Mouse (Mus musculus) spleen, adult 2 months (tissue): Measurements from ENCODE around the gene Gm43738. TPM values are rescaled to one million over a fixed set of nuclear protein-coding genes. Genes with fewer than 3 reads are reported as not detected.
"Not testable (repeated sequence)": the region's sequence is repeated elsewhere in the genome, so short reads cannot be mapped to it uniquely, and the experiment has no call there.

ENCODE experiments used
- DNase-seq, 2 experiments: peaks; one replicate each; pipeline versions ENCODE4 v3.0.0 to v3.0.0-alpha.2; 2012 to 2021; ENCODE audit warnings: low spot score in 2 of 2, low read depth in 1 of 2
- H3K27ac ChIP-seq: fragments of 200-500 bp; 2 replicates; pipeline ENCODE4 v1.5.1; 2012; ENCODE audit warnings: low read length, inconsistent platforms; ENCODE audit not compliant: insufficient read depth
- H3K27me3 ChIP-seq: fragments of 200-500 bp; 2 replicates; pipeline ENCODE4 v1.6.1; 2012; ENCODE audit warnings: mild to moderate bottlenecking, moderate library complexity, low read length, inconsistent platforms; ENCODE audit not compliant: control insufficient read depth, insufficient read depth
- H3K36me3 ChIP-seq: fragments of 200-500 bp; 2 replicates; pipeline ENCODE4 v1.6.1; 2012; ENCODE audit warnings: mild to moderate bottlenecking, low read length, inconsistent platforms; ENCODE audit not compliant: control insufficient read depth, insufficient read depth
- H3K4me1 ChIP-seq: fragments of 200-500 bp; 2 replicates; pipeline ENCODE4 v1.6.1; 2011; ENCODE audit warnings: inconsistent platforms; ENCODE audit not compliant: control insufficient read depth, insufficient read depth, insufficient read length
- H3K4me3 ChIP-seq: fragments of 200-500 bp; 2 replicates; pipeline ENCODE4 v1.5.1; 2011; ENCODE audit warnings: mild to moderate bottlenecking, inconsistent platforms; ENCODE audit not compliant: insufficient read depth, insufficient read length; ENCODE audit errors: extremely low read depth
- CTCF ChIP-seq: fragments of 200-500 bp; IDR thresholded peaks from 2 replicates; pipeline ENCODE4 v1.5.1; 2011; ENCODE audit warnings: mild to moderate bottlenecking, inconsistent platforms; ENCODE audit not compliant: insufficient read depth, insufficient read length, insufficient replicate concordance; ENCODE audit errors: extremely low read depth
- POLR2A ChIP-seq: fragments of 200-500 bp; IDR thresholded peaks from 2 replicates; pipeline ENCODE4 v1.6.1; 2011; ENCODE audit warnings: low read depth, low read length, inconsistent platforms
- WGBS: fragments of 180-500 bp; shearing (Covaris S2); methylation state at CpG from one replicate; pipeline ENCODE4 v1.1.7; 2018; 5-methylcytosine and 5-hydroxymethylcytosine counted together
- polyA plus RNA-seq: library from polyadenylated mRNA; depleted of rRNA; stranded (reverse); fragments of >200 nt; gene quantifications from 2 replicates; pipeline ENCODE4 v1.2.3, GENCODE M21; 2012

Gene Gm43738
- polyA plus RNA-seq, 1 experiment: not detected

DNA sequence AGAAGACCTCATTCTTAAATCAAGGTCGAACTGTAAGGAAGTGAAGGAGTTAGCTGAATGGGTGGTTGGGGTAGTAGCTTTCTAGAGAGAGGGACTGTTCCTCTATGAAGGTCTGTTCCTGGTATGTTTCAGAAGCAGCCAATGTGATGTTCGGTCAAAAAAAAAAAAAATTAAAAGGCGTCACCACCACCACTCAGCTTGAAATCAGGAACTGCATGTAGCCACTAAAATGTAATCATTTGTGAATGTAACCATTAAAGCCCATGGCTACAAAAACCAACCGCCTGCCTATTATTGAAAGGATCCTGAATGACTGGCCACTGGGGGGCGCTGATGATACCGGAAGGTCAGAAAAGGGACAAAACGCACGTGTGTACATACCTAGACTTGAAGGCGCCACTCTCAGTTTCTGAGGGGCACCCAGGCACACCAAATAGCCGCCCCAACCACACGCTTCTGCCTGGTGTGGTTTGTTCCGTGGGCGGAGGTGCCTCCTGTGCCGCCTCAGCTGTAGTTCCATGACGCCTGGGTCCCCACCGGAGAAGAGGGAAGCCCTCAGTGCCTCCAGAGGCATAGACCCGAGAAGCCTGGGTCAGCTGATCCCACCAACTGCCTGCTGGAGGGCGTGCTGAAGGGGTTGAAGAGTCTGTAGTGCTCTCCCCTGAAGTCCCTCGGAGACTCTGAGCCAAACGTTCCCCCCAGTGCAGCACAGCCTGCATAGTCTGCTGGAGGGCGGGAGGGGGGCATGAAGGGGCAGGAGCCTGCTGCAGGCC is 13.4 kb downstream of the Gm43738 start:
- Histone ChIP-seq H3K27me3 (peaks cover 6% of the 10 kb centered on the region), H3K27ac (0 out of 2 replicates have a peak overlapping the region, but pooled peaks have one; percentile 40), H3K4me3 (no peak overlapping the region), H3K36me3 (peaks cover 2% of the 10 kb centered on the region; the same call in 1 of the 2 replicates), H3K4me1 (peaks cover 31% of the 10 kb centered on the region)
- DNase-seq: peak; percentile 80 to 84
- WGBS: 10% methylated on average over 21 of the region's 21 CpGs
- no peak for TF ChIP-seq POLR2A
- peak; percentile 60; the same call in 1 of the 2 replicates for TF ChIP-seq CTCF

DNA sequence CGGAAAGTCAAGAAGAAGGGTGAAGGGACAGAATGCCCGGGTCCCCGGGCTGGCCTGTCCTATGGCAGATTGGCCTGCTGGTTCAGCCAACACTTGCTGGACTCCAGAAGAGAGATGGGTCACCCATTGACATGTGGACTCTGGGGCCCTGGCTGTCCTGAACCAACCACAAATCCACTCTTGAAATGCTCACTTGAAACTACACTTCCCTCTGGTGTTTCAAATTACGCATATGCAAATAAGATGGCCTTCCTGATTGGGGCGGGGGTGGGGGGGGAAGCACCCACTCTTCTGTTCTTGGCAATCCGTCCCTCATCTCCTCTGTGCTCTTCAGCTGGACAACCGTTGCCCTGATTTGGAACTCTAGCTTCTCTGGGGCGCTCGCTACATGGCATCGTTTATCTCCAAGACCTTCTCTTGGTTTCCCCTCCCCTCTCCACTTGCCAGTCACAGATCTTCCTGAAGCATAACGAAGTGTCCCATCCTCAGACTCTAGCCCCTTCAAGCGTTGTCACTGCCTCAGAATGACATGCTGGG is 16.2 kb downstream of the Gm43738 start:
- H3K27ac ChIP-seq: no peak overlapping the region
- 78% methylated on average over 12 of the region's 12 CpGs for WGBS
- no peak for DNase-seq
- no peak overlapping the region for H3K4me3 ChIP-seq
- H3K36me3 ChIP-seq: peaks cover 5% of the 10 kb centered on the region; the same call in 1 of the 2 replicates
- no peaks in the 10 kb centered on the region for H3K27me3 ChIP-seq
- peaks cover 28% of the 10 kb centered on the region; the same call in 1 of the 2 replicates for H3K4me1 ChIP-seq
- TF ChIP-seq CTCF (no peak), POLR2A (no peak)

- Histone ChIP-seq H3K27me3 (no peaks in the 10 kb centered on the region), H3K4me3 (no peak overlapping the region), H3K36me3 (peaks cover 9% of the 10 kb centered on the region; the same call in 1 of the 2 replicates), H3K4me1 (peaks cover 28% of the 10 kb centered on the region; the same call in 1 of the 2 replicates), H3K27ac (no peak overlapping the region)
- TF ChIP-seq POLR2A (no peak), CTCF (no peak)
- no peak for DNase-seq
- WGBS: 62% methylated on average over 2 of the region's 2 CpGs
Observed at GRCm38 (mm10) chr3:89084133-89084532, 16.8 kb downstream of the Gm43738 start.

- H3K27me3 ChIP-seq, DNase-seq: not testable (repeated sequence)
Observed at GRCm38 (mm10) chr3:89082287-89082686, 18.6 kb downstream of the Gm43738 start.

GRCm38 (mm10) chr3:89077383-89077782 is 23.5 kb downstream of the Gm43738 start:
- H3K27me3 ChIP-seq: no peaks in the 10 kb centered on the region
- DNase-seq: no peak
- peaks cover 38% of the 10 kb centered on the region for H3K36me3 ChIP-seq
- WGBS: 93% methylated on average over 9 of the region's 9 CpGs
- H3K4me1 ChIP-seq: no peaks in the 10 kb centered on the region
- H3K27ac ChIP-seq: no peak overlapping the region
- H3K4me3 ChIP-seq: no peak overlapping the region
- no peak for TF ChIP-seq POLR2A
- TF ChIP-seq CTCF: no peak

More at GRCm38 (mm10) chr3:89082287-89082686, 18.6 kb downstream of the Gm43738 start:
- H3K27ac ChIP-seq, H3K4me3 ChIP-seq: not testable (repeated sequence)
- H3K4me1 ChIP-seq: peaks cover 13% of the 10 kb centered on the region; the same call in 1 of the 2 replicates
- H3K36me3 ChIP-seq: peaks cover 17% of the 10 kb centered on the region

DNA sequence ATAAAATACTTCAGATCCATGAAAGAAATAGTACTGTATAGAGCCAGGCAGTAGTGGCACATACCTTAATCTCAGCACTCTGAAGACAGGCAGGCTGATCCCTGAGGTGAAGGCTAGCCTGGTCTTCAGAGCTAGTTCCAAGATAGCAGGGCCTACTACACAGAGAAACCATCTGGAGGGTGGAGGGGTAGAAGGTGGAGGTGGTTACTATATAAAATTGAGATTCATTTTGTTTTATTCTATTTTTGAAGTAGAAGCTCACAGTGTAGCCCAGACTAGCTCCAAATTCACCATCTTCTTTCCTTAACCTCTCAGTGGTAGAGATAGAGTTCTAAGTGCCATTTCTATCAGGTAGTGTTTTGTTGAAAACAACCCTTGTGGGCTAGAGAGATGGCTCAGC is 33.6 kb downstream of the Gm43738 start:
- DNase-seq: no peak
- Histone ChIP-seq H3K4me1 (no peaks in the 10 kb centered on the region), H3K27me3 (no peaks in the 10 kb centered on the region), H3K27ac (no peak overlapping the region), H3K4me3 (no peak overlapping the region), H3K36me3 (peaks cover 53% of the 10 kb centered on the region)
- TF ChIP-seq CTCF: no peak
- TF ChIP-seq POLR2A: no peak

GRCm38 (mm10) chr3:89061696-89062095 is 39.2 kb downstream of the Gm43738 start:
- no peak for DNase-seq

More at GRCm38 (mm10) chr3:89061696-89062095, 39.2 kb downstream of the Gm43738 start:
- 96% methylated on average over 3 of the region's 3 CpGs for WGBS
- Histone ChIP-seq H3K4me3 (no peak overlapping the region), H3K36me3 (peaks cover 43% of the 10 kb centered on the region), H3K27me3 (no peaks in the 10 kb centered on the region), H3K27ac (no peak overlapping the region), H3K4me1 (no peaks in the 10 kb centered on the region)
- TF ChIP-seq CTCF (no peak), POLR2A (no peak)
